Mouse (Mus musculus) ZHBTc4 (cell line): ENCODE measurements around the gene Kif2c.

ENCODE experiments used
- DNase-seq: peaks from one replicate; pipeline ENCODE4 v3.0.0-alpha.2; 2011; ENCODE audit warnings: low read depth, low spot score

Kif2c gene

GRCm38 (mm10) chr4:117120445-117121414 lies 61.7 kb downstream of the Kif2c start:
- peak; percentile 98 for DNase-seq

- no peak for DNase-seq
These were observed 62.4 kb downstream of the Kif2c start for GRCm38 (mm10) chr4:117120052-117120444.

GRCm38 (mm10) chr4:117119636-117120035 lies 62.8 kb downstream of the Kif2c start:
- no peak for DNase-seq

GRCm38 (mm10) chr4:117117931-117118330 lies 64.5 kb downstream of the Kif2c start:
- no peak for DNase-seq

- no peak for DNase-seq
These were observed 66.8 kb downstream of the Kif2c start for GRCm38 (mm10) chr4:117115592-117115991.

- DNase-seq, result no peak
These were observed 69.2 kb downstream of the Kif2c start for GRCm38 (mm10) chr4:117113237-117113636.

GRCm38 (mm10) chr4:117110985-117111384 lies 71.5 kb downstream of the Kif2c start:
- DNase-seq, result no peak

- no peak for DNase-seq
These were observed 72.2 kb downstream of the Kif2c start for GRCm38 (mm10) chr4:117110249-117110648.
